In the genomic region with DNA sequence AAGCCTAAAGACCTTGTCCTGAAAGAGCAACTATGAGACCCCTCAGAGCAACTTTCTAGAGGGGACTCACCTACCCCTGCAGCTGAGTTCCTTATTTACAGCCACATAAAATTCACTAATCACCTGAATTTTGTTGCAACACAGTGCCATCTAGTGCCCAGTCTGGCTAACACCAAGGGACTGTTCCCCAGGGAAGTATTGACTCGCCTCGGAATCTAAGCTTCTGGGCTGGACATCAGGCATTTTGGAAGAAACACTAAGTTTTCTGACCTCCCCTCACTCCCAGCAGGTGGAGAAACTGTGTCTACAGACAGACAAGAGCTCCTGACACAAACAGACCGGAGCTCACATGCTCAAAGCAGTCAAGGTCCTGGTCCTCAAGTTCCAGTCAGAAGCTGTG, we compare ENCODE assay signal across 8 mouse cellular contexts.
DNase-seq lines count a peak whose midpoint lies in the region; ATAC-seq and TF ChIP-seq lines count a peak whose summit lies in the region.

No protein-coding gene starts in this region.

- no peak for TF ChIP-seq POLR2A in testis, adult 2 months (IDR thresholded peaks at IDR 0.05; ENCODE audit: control insufficient read depth, low read depth, low read length)

- H3K36me3 ChIP-seq in intestine, embryonic 14.5 days (ENCODE audit: control insufficient read depth, insufficient read depth, low read length), result no peaks in the 10 kb centered on the region
- H3K36me3 ChIP-seq in intestine, embryonic 15.5 days, result no peaks in the 10 kb centered on the region
- H3K36me3 ChIP-seq in forebrain, embryonic 12.5 days (replicated peaks), result no peaks in the 10 kb centered on the region
- no peaks in the 10 kb centered on the region for H3K36me3 ChIP-seq in hindbrain, embryonic 16.5 days (ENCODE audit: control insufficient read depth, insufficient read depth, low read length)
- no peaks in the 10 kb centered on the region for H3K36me3 ChIP-seq in limb, embryonic 11.5 days (ENCODE audit: control insufficient read depth, insufficient read depth, low read length)
- H3K36me3 ChIP-seq in testis, adult 2 months (ENCODE audit: control insufficient read depth, insufficient read depth, low read length), result no peaks in the 10 kb centered on the region

- no peaks in the 10 kb centered on the region for H3K27me3 ChIP-seq in intestine, embryonic 14.5 days (replicated peaks; ENCODE audit: control insufficient read depth, insufficient read depth, low read length)
- no peaks in the 10 kb centered on the region for H3K27me3 ChIP-seq in intestine, embryonic 15.5 days (replicated peaks)
- H3K27me3 ChIP-seq in forebrain, embryonic 12.5 days, result peaks cover 22% of the 10 kb centered on the region
- H3K27me3 ChIP-seq in hindbrain, embryonic 16.5 days (replicated peaks; ENCODE audit: control insufficient read depth, insufficient read depth, low read length), result no peaks in the 10 kb centered on the region
- no peaks in the 10 kb centered on the region for H3K27me3 ChIP-seq in limb, embryonic 11.5 days (ENCODE audit: control insufficient read depth, insufficient read depth, low read length)
- no peaks in the 10 kb centered on the region for H3K27me3 ChIP-seq in testis, adult 2 months (ENCODE audit: control insufficient read depth, insufficient read depth, low read length)

- no peak overlapping the region for H3K4me2 ChIP-seq in intestine, embryonic 14.5 days (ENCODE audit: low read length)
- H3K4me2 ChIP-seq in intestine, embryonic 15.5 days (replicated peaks), result no peak overlapping the region
- no peak overlapping the region for H3K4me2 ChIP-seq in forebrain, embryonic 12.5 days
- 0 out of 2 replicates have a peak overlapping the region, but pooled peaks have one; percentile 24 for H3K4me2 ChIP-seq in hindbrain, embryonic 16.5 days (ENCODE audit: low read length)
- H3K4me2 ChIP-seq in limb, embryonic 11.5 days (ENCODE audit: low read depth, severe bottlenecking), result no peak overlapping the region

- H3K9ac ChIP-seq in intestine, embryonic 14.5 days (ENCODE audit: low read length), result no peak overlapping the region
- H3K9ac ChIP-seq in intestine, embryonic 15.5 days, result no peak overlapping the region
- no peak overlapping the region for H3K9ac ChIP-seq in forebrain, embryonic 12.5 days
- no peak overlapping the region for H3K9ac ChIP-seq in hindbrain, embryonic 16.5 days (ENCODE audit: low read depth, low read length)
- H3K9ac ChIP-seq in limb, embryonic 11.5 days (ENCODE audit: low read length), result no peak overlapping the region

- 0 out of 2 replicates have a peak, but pooled peaks have one; percentile 19 for ATAC-seq in intestine, embryonic 14.5 days (replicated peaks; ENCODE audit: low FRiP score, low TSS enrichment, low read depth)
- no peak for ATAC-seq in intestine, embryonic 15.5 days
- ATAC-seq in forebrain, embryonic 12.5 days (ENCODE audit: low FRiP score), result peak; percentile 33; the same call in 1 of the 2 replicates
- no peak for ATAC-seq in hindbrain, embryonic 16.5 days
- no peak for ATAC-seq in limb, embryonic 11.5 days (ENCODE audit: insufficient number of reproducible peaks, low FRiP score, low TSS enrichment, low read depth)

- DNase-seq in intestine, embryonic 14.5 days (ENCODE audit: low spot score), result peak; percentile 84
- peak; percentile 17 for DNase-seq in c-Kit-positive CD71-positive TER-119-positive erythroid progenitor cells, embryonic 14.5 days (ENCODE audit: low spot score)
- DNase-seq in limb, embryonic 11.5 days (ENCODE audit: low spot score), result peak; percentile 80
- DNase-seq in natural killer cell, adult 2 months (ENCODE audit: low spot score in 2 of 2), result peak; percentile 63 to 79

- H3K27ac ChIP-seq in intestine, embryonic 14.5 days (ENCODE audit: low read depth), result no peak overlapping the region
- no peak overlapping the region for H3K27ac ChIP-seq in intestine, embryonic 15.5 days
- no peak overlapping the region for H3K27ac ChIP-seq in forebrain, embryonic 12.5 days
- no peak overlapping the region for H3K27ac ChIP-seq in hindbrain, embryonic 16.5 days (ENCODE audit: low read depth, low read length)
- H3K27ac ChIP-seq in limb, embryonic 11.5 days (replicated peaks; ENCODE audit: low read depth, low read length), result no peak overlapping the region
- no peak overlapping the region for H3K27ac ChIP-seq in testis, adult 2 months (ENCODE audit: control insufficient read depth, insufficient read depth, low read depth, low read length)

- no peak overlapping the region for H3K4me3 ChIP-seq in intestine, embryonic 14.5 days (ENCODE audit: low read depth, low read length)
- H3K4me3 ChIP-seq in intestine, embryonic 15.5 days (replicated peaks), result no peak overlapping the region
- no peak overlapping the region for H3K4me3 ChIP-seq in forebrain, embryonic 12.5 days (replicated peaks)
- H3K4me3 ChIP-seq in hindbrain, embryonic 16.5 days (ENCODE audit: low read length), result no peak overlapping the region
- no peak overlapping the region for H3K4me3 ChIP-seq in limb, embryonic 11.5 days (ENCODE audit: low read depth, low read length)
- no peak overlapping the region for H3K4me3 ChIP-seq in testis, adult 2 months (ENCODE audit: control insufficient read depth, low read depth, low read length)

- H3K4me1 ChIP-seq in intestine, embryonic 14.5 days (replicated peaks; ENCODE audit: control insufficient read depth, insufficient read depth, low read length), result no peaks in the 10 kb centered on the region
- peaks cover 9% of the 10 kb centered on the region for H3K4me1 ChIP-seq in intestine, embryonic 15.5 days (replicated peaks)
- peaks cover 17% of the 10 kb centered on the region for H3K4me1 ChIP-seq in forebrain, embryonic 12.5 days
- H3K4me1 ChIP-seq in hindbrain, embryonic 16.5 days (ENCODE audit: control insufficient read depth, insufficient read depth, low read depth, low read length), result peaks cover 7% of the 10 kb centered on the region
- peaks cover 10% of the 10 kb centered on the region; the same call in 1 of the 2 replicates for H3K4me1 ChIP-seq in limb, embryonic 11.5 days (ENCODE audit: control insufficient read depth, insufficient read depth, low read length)
- H3K4me1 ChIP-seq in testis, adult 2 months (ENCODE audit: control insufficient read depth, insufficient read depth, low read length), result peaks cover 6% of the 10 kb centered on the region

- WGBS in intestine, embryonic 14.5 days, result 6% methylated on average over 3 of the region's 3 CpGs
- 6% methylated on average over 3 of the region's 3 CpGs for WGBS in intestine, embryonic 15.5 days
- WGBS in forebrain, embryonic 12.5 days, result 9% methylated on average over 3 of the region's 3 CpGs
- WGBS in hindbrain, embryonic 16.5 days, result 4% methylated on average over 3 of the region's 3 CpGs
- WGBS in limb, embryonic 11.5 days, result 6% methylated on average over 3 of the region's 3 CpGs

- H3K9me3 ChIP-seq in intestine, embryonic 14.5 days (ENCODE audit: control insufficient read depth, low read length), result no peaks in the 10 kb centered on the region
- H3K9me3 ChIP-seq in intestine, embryonic 15.5 days, result no peaks in the 10 kb centered on the region
- H3K9me3 ChIP-seq in forebrain, embryonic 12.5 days, result no peaks in the 10 kb centered on the region
- no peaks in the 10 kb centered on the region for H3K9me3 ChIP-seq in hindbrain, embryonic 16.5 days (ENCODE audit: control insufficient read depth, low read length)
- H3K9me3 ChIP-seq in limb, embryonic 11.5 days (ENCODE audit: control insufficient read depth, low read length), result no peaks in the 10 kb centered on the region

- peak; percentile 11; the same call in 1 of the 2 replicates for TF ChIP-seq CTCF in testis, adult 2 months (IDR thresholded peaks at IDR 0.05; ENCODE audit: control insufficient read depth, insufficient read depth, insufficient replicate concordance, low read depth, low read length)

Comparison
In these comparisons a context has a peak if more than half of its experiments do, and no peak if none do; other contexts are left out.
1. ATAC-seq: peak in intestine, embryonic 14.5 days (single experiment) and forebrain, embryonic 12.5 days (single experiment); none in intestine, embryonic 15.5 days (single experiment), hindbrain, embryonic 16.5 days (single experiment) and limb, embryonic 11.5 days (single experiment).
2. DNase-seq: peak in every context shown above with its lines; median percentile 84 in intestine, embryonic 14.5 days; 80 in limb, embryonic 11.5 days; 71 in natural killer cell, adult 2 months; 17 in c-Kit-positive CD71-positive TER-119-positive erythroid progenitor cells, embryonic 14.5 days.